Mouse (Mus musculus): ENCODE results near the gene Nifk.

GRCm38 (mm10) chr1:118359071-118359761, 37.6 kb downstream of the Nifk start:
- TF ChIP-seq EP300 (IDR thresholded peaks at IDR 0.05; ENCODE audit: low read depth) (no peak), CTCF (IDR thresholded peaks at IDR 0.05; ENCODE audit: low read depth) (no peak)

Data from liver, postnatal 0 days (tissue).